Mouse (Mus musculus) frontal cortex, postnatal 14 days (tissue): Measurements from ENCODE around the gene Cd163l1.

Source experiments
- DNase-seq, 2 experiments: peaks; one replicate each; pipeline ENCODE4 v3.0.0; 2022; ENCODE audit warnings: low spot score in 2 of 2

Cd163l1 gene

DNA sequence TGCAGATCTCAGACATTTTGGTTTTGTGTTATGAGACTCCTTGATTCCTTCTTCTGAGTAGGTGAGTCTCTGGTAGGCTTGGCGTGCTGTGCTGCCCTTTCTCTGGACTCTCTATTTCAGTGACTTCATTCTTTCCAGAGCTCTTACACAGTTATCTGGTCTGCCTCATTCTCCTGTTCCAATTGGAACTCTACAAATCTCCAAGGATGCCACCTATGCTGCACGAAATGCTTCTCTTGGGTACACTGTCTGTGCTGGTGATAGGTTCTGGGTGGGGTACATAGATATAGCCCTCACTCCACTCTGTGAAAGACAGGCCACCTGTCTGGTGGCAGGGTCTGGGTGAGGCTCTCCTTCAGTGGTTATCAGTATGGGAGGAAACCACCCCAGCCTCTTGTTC lies at the start of gene Cd163l1:
Gene Cd163l1 (plus strand): TSS at position 301 of the 400 bp plus-strand sequence.
- DNase-seq = no peak

GRCm38 (mm10) chr7:140169386-140169785 lies 48.7 kb upstream of the Cd163l1 start:
- no peak for DNase-seq

DNA sequence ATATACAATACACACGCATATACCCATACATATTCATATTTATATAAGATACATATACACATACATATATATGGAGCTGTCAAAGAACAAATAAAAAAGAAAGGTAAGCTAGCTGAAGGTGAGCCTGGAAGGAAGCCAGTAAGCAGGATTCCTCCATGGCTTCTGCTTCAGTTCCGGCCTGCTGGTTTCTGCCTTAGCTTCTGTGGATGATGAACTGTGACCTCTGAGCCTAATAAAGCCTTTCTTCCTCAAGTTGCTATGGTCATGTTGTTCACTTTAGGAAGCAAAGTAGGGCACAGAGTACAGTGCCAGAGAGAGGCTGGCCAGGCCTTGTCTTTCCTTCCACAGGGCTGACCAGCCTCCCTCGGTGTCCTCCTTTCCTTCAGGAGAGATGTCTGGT lies 47.2 kb upstream of the Cd163l1 start:
- no peak for DNase-seq

- no peak for DNase-seq
Measured at GRCm38 (mm10) chr7:140172936-140173335, 45.1 kb upstream of the Cd163l1 start, which contains the start of gene Olfr523. Gene Olfr523, plus strand, starts transcription at chr7:140173217.

DNA sequence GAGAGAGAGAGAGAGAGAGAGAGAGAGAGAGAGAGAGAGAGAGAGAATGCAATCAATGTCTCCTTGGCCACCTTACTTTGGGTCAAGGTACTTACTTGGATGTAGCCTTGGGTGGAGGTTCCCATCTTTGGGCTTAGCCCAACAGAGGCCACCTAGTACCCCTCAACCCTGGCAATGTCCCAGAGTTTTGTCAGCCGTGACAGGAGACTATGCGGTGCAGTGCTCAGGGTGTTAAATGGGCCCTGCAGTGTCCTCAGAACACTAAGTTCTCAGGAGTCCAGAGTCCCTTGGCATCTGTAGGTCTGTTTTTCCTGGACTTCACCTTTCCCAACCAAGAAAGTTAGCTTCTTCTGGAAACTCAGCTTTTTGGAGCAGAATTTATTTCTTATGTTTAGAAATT lies 38.9 kb upstream of the Cd163l1 start:
- no peak for DNase-seq

- DNase-seq = no peak
Measured at GRCm38 (mm10) chr7:140180692-140181091, 37.4 kb upstream of the Cd163l1 start.

DNA sequence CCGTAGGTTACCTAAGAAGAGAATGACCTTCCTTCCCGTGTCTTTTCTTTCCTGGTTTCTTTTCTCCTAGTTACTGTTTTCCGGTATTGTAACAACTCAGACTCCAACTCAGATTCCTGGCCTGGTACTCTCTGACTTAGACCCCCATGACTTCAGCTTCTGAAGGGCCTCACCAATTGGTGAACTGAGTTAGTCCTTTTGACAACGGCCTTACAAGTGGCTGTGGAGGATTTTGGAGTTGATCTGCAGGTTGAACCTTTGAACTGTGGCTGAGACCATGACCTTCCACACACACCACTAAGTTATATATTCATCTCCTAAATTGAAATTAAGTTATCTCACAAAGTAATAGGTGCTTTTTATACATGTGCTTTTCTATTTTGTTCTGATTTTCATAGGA lies 33.9 kb upstream of the Cd163l1 start:
- DNase-seq = no peak

DNA sequence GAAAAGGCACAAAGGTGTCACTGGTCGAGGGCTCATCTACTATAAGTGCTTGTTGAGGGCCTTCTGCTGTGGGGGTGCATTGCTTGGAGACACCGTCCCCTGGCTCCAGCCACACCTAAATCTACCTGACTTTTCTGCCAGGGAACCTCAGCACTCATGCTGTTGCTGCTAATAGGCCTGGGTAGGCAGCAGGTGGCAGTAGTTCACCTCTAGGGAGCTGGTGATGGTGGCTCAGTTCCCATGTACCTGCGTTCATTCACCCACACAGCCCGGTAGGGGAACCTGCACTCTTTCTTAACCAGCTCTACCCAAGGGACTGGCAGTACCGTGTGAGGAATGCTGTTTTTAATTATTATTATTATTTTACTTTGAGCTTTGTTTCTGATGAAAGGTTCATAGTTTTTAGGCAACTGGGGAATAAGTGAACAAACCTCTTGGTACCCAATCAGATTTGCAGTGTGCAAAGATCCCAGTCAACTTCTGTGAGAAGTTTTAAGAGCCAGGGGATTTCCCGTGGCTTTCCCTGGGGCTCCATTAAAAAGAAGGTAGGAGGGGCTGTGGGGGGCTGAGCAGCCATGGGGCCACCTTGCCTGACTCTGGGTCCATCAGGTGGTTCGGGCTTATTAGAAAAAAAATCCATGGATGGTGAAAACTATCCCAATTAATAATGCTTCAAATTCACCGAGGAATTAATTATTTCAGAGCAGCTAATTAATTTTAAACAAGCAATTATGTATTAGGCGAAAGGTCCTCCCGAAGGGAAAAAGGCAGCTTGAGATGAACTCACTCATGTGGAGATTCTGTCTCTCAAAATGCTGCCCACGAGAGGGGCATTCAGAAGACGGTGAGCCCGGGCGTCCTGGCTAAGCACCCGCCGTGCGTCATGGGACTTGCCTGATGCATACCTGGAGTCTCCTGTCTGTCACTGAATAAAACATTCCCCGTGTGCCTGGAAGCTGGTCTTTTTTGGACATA lies 31.1 kb upstream of the Cd163l1 start:
- peak in 1 of 2 experiments; percentile 28 for DNase-seq

DNA sequence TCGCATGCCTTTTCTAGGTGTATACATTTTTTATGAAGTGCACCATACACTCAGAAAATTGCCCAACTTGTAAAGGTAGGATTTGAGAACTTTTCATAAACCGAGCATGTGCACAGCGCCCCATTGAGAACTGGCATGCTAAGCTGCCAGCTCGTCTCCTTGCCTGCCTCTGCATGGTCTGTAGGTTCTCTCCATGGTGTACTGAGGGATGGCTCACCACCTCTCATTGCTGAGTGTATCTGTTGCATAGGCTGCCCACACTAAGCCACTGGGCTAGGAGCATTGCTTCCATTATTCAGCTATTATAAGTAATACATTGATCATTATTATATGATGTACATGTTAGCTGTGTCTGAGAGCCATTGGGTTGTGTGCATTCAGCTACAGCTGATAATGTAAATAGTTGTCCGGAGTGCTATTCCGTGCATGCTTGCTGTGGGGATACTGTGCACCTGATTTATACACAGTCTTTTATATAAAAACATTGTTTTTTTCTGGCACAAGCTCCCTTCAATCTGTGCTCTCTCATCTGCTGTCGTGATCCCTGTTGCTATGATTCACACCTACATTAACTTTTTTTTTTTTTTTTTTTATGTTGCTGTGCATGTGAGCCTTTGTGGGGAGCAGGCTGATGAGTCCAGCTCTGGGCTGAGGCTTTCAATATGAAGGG lies 30.2 kb upstream of the Cd163l1 start:
- DNase-seq = no peak

DNA sequence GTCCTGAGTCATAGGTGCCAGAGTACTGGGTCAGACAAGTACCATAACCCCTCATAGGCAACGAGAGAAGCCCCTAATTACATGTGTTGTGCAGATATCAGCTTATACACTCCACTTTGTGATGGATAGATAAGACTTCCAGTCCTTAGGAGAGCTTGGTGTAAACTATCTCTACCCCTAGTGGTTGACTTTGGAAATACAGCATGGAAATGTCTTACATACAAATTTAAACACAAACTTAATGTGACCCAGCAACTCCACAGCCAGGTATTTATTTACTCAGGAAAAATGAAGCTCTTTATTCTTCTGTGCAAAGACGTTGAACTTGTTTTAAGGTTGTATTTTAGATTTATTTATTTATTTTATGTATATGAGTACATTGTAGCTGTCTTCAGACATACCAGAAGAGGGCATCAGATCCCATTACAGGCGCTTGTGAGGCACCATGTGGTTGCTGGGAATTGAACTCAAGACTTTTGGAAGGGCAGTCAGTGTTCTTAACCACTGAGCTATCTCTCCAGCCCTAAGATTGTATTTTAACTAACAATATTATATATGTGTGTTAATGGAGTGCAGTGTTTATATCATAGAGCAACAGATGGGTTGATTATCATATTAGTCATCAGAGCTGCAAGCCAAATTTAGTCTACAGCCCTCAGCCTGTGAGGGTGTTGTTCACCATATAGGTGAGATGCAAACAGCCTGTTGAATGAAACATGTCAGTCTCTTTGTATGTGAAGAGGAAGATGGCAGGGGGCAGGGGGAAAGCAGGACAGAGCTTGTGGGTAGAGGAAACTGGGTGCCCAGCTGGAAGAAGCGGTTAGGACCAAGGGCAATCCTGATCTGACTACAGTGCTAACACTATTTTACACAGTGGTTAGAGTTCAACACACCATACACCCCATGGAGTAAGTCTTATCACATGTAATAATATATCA lies 29.4 kb upstream of the Cd163l1 start:
- DNase-seq = no peak

- DNase-seq = no peak
Measured at GRCm38 (mm10) chr7:140190435-140190834, 27.6 kb upstream of the Cd163l1 start.

- DNase-seq = no peak
Measured at GRCm38 (mm10) chr7:140192445-140192844, 25.6 kb upstream of the Cd163l1 start.

DNA sequence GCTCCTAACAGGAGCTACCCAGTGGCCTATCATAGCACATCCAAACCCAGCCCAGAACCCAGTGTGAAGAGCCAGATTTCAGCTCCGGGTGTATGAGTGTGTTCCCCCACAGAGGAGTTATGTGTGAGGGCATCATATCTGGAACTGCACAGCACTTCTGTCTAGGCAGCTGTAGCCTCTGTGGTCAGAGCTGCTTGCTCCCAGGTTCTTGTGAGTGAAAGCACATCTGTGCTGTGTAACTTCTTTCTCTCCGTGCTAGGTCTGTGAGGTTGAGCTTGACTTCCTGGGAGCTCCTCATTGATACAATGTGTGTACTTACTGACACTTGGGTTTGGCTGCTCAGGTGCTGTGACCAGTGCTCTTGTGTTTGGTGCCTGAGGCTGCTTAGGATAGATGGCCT lies 25.2 kb upstream of the Cd163l1 start:
- no peak for DNase-seq

GRCm38 (mm10) chr7:140194031-140194430 lies 24.0 kb upstream of the Cd163l1 start:
- no peak for DNase-seq

GRCm38 (mm10) chr7:140196002-140196401 lies 22.1 kb upstream of the Cd163l1 start:
- DNase-seq = no peak

DNA sequence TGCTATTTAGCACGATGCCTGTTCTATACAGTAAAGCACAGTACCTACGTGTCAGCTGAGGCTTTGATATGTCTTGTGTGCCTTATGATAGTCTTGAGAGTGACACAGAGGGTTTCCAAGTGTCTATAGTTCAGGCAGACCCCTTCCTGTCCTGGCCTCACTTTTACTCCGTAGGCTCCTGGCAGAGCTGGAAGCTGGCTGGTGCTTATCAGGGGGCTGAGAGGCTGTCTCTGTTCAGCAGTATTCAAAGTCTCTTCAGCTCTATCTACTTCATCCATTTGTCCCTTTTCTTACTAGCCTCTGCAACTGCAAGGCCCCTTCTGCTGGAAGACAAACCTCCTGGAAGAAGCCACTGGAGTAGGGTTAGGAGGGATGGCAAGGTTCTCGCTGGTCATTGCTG lies 17.0 kb upstream of the Cd163l1 start:
- no peak for DNase-seq

DNA sequence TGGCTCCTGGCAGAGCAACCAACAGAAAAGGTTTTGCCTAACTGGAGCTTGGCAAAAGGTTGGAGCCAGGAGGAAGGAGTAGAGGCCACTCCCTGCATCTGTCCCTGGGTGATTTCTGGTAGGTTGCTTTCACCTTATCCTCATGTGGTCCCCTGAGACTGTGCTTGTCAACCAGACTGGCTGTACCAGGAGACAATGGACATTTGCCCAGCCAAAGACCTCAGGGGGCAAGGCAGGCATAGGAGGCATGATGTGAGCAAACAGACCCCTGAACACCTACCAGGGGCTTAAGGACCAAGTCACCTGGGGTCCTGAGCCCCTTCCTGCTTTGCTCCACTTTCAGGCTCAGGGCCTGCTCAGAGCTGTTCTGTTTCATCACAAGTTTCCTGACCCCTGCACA lies 12.2 kb upstream of the Cd163l1 start, which contains the start of gene Olfr524:
Gene Olfr524 (minus strand): TSS at position 101 of the 400 bp plus-strand sequence.
- DNase-seq = no peak

DNA sequence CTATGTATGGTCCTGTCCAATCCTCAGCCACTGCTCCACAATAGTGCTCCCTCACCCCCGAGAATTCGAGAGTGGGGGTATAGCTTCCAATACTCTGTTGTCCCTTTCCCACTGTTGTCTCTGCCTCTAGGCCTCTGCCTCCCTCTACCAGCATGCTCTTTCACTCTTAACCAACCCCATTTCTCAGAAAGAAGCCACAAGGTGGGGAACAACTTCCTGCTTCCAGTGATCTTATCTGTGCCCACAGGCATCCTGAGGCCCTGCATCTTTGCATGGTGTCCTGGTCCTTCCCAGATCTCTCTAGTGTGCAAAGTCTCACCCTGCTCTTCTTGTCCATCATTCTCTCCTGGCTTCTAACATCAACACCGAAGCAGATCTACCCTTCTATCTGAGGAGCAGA lies 11.2 kb upstream of the Cd163l1 start:
- DNase-seq = no peak

GRCm38 (mm10) chr7:140208153-140208552 lies 9.9 kb upstream of the Cd163l1 start:
- no peak for DNase-seq

DNA sequence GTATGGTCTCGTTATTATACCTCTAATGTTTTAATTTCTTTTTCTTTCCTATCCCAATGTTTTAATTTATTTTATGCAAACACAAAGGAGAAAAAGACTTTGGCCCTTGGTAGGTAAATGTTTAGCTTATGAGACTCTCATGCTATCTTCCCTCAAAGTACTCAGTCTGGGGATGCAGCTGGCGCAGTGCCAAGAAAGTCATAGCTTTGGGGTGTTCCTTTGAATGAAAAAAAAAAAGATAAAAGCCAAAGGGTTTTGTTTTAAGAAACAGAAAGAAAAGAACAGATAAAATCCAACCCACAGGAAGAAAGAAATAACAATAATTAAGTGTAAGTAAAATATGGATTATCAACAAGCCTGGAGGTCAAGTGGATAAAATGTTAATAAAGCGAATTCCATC lies 9.4 kb upstream of the Cd163l1 start:
- no peak for DNase-seq

DNA sequence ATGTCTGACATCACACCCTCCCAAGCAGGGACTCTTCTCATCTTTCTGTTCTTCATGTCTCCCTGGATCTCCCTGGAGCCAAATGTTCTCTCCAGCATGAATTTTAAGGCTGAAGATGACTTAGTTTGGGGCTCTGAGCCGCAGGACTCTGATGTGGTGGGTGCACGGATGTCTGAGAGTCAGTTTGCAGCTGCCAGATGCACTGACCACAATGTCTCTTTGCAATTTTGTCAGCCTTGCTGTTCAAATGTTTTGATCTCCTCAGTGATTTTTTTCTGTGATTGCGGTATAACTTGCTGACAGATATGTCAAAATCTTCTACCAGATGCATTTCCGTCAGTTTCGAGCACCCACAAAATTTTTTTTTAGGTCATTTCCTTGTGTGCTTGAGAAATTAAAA lies 4.2 kb upstream of the Cd163l1 start:
- no peak for DNase-seq

- DNase-seq = no peak
Measured at GRCm38 (mm10) chr7:140219268-140219667, 1.2 kb downstream of the Cd163l1 start.
